Mouse (Mus musculus) macrophage (primary cell): ENCODE data around the gene Lyrm1. TPM values are rescaled to one million over a fixed set of nuclear protein-coding genes. Genes with fewer than 3 reads are reported as not detected.

Experiments
- H3K27ac ChIP-seq: fragments of 350-480 bp; formaldehyde crosslinking; 2 replicates; pipeline ENCODE4 v1.9.0; 2021
- H3K36me3 ChIP-seq: fragments of 350-480 bp; formaldehyde crosslinking; 2 replicates; pipeline ENCODE4 v1.9.0; 2021; ENCODE audit errors: inconsistent target
- H3K4me3 ChIP-seq: fragments of 350-480 bp; formaldehyde crosslinking; 2 replicates; pipeline ENCODE4 v1.9.0; 2021; ENCODE audit errors: inconsistent target
- H3K79me2 ChIP-seq: fragments of 350-480 bp; formaldehyde crosslinking; 2 replicates; pipeline ENCODE4 v1.9.0; 2021; ENCODE audit errors: inconsistent target
- WGBS: methylation state at CpG from one replicate; pipeline ENCODE4 v1.1.7; 2026; ENCODE audit warnings: inconsistent platforms; ENCODE audit not compliant: missing documents; 5-methylcytosine and 5-hydroxymethylcytosine counted together
- polyA plus RNA-seq: library from polyadenylated mRNA; stranded (reverse); fragments of 250-400 nt; gene quantifications from 3 replicates; pipeline ENCODE4 v1.2.4, GENCODE M21; 2018; ENCODE audit warnings: inconsistent platforms

Gene Lyrm1
- polyA plus RNA-seq, 1 experiment from 2014 or later, result 21.0 TPM

GRCm38 (mm10) chr7:119864500-119864899 is 31.2 kb upstream of the Lyrm1 start:
- WGBS, result 96% methylated on average over 5 of the region's 5 CpGs
- no peak overlapping the region for H3K27ac ChIP-seq
- H3K4me3 ChIP-seq, result no peak overlapping the region
- no peaks in the 10 kb centered on the region for H3K36me3 ChIP-seq
- H3K79me2 ChIP-seq, result no peaks in the 10 kb centered on the region; the same call in 1 of the 2 replicates

GRCm38 (mm10) chr7:119866136-119866535 is 29.5 kb upstream of the Lyrm1 start:
- no peak overlapping the region for H3K4me3 ChIP-seq
- WGBS, result 100% methylated on average over 1 of the region's 1 CpGs
- no peaks in the 10 kb centered on the region for H3K36me3 ChIP-seq
- H3K27ac ChIP-seq, result no peak overlapping the region
- H3K79me2 ChIP-seq, result no peaks in the 10 kb centered on the region; the same call in 1 of the 2 replicates

GRCm38 (mm10) chr7:119872204-119872603 is 23.5 kb upstream of the Lyrm1 start:
- Histone ChIP-seq H3K79me2 (no peaks in the 10 kb centered on the region; the same call in 1 of the 2 replicates), H3K27ac (no peak overlapping the region), H3K4me3 (no peak overlapping the region), H3K36me3 (no peaks in the 10 kb centered on the region)
- 79% methylated on average over 4 of the region's 4 CpGs for WGBS

- H3K36me3 ChIP-seq, result no peaks in the 10 kb centered on the region
- 82% methylated on average over 2 of the region's 2 CpGs for WGBS
- H3K27ac ChIP-seq, result no peak overlapping the region
- H3K79me2 ChIP-seq, result no peaks in the 10 kb centered on the region; the same call in 1 of the 2 replicates
- no peak overlapping the region for H3K4me3 ChIP-seq
Measured at GRCm38 (mm10) chr7:119873050-119873449, 22.6 kb upstream of the Lyrm1 start.

GRCm38 (mm10) chr7:119875776-119876440 is 19.8 kb upstream of the Lyrm1 start:
- H3K27ac ChIP-seq, result no peak overlapping the region
- 92% methylated on average over 3 of the region's 3 CpGs for WGBS
- no peak overlapping the region for H3K4me3 ChIP-seq
- H3K79me2 ChIP-seq, result peaks cover 6% of the 10 kb centered on the region; the same call in 1 of the 2 replicates
- no peaks in the 10 kb centered on the region for H3K36me3 ChIP-seq

GRCm38 (mm10) chr7:119879171-119879570 is 16.5 kb upstream of the Lyrm1 start:
- H3K36me3 ChIP-seq, result no peaks in the 10 kb centered on the region
- 50% methylated on average over 4 of the region's 4 CpGs for WGBS
- no peak overlapping the region for H3K4me3 ChIP-seq
- 0 out of 2 replicates have a peak overlapping the region, but pooled peaks have one; percentile 48 for H3K27ac ChIP-seq
- H3K79me2 ChIP-seq, result peaks cover 22% of the 10 kb centered on the region

GRCm38 (mm10) chr7:119880345-119880744 is 15.3 kb upstream of the Lyrm1 start:
- Histone ChIP-seq H3K27ac (peak overlapping the region; percentile 48), H3K79me2 (peaks cover 26% of the 10 kb centered on the region), H3K36me3 (no peaks in the 10 kb centered on the region), H3K4me3 (no peak overlapping the region)
- WGBS, result 43% methylated on average over 5 of the region's 5 CpGs

- no peaks in the 10 kb centered on the region for H3K36me3 ChIP-seq
- peaks cover 35% of the 10 kb centered on the region for H3K79me2 ChIP-seq
- no peak overlapping the region for H3K4me3 ChIP-seq
- 100% methylated on average over 2 of the region's 2 CpGs for WGBS
- H3K27ac ChIP-seq, result no peak overlapping the region
Measured at GRCm38 (mm10) chr7:119881229-119881628, 14.4 kb upstream of the Lyrm1 start.

- Histone ChIP-seq H3K36me3 (no peaks in the 10 kb centered on the region), H3K79me2 (peaks cover 75% of the 10 kb centered on the region), H3K4me3 (no peak overlapping the region), H3K27ac (peak overlapping the region; percentile 49)
- 90% methylated on average over 4 of the region's 4 CpGs for WGBS
Measured at GRCm38 (mm10) chr7:119887887-119888286, 7.8 kb upstream of the Lyrm1 start.

- peaks cover 67% of the 10 kb centered on the region for H3K79me2 ChIP-seq
- H3K4me3 ChIP-seq, result no peak overlapping the region
- no peak overlapping the region for H3K27ac ChIP-seq
- H3K36me3 ChIP-seq, result no peaks in the 10 kb centered on the region
- 100% methylated on average over 1 of the region's 1 CpGs for WGBS
Measured at GRCm38 (mm10) chr7:119892198-119892597, 3.5 kb upstream of the Lyrm1 start.

GRCm38 (mm10) chr7:119892742-119893141 is 2.9 kb upstream of the Lyrm1 start:
- 98% methylated on average over 4 of the region's 4 CpGs for WGBS
- H3K36me3 ChIP-seq, result no peaks in the 10 kb centered on the region
- H3K4me3 ChIP-seq, result no peak overlapping the region

GRCm38 (mm10) chr7:119894818-119895544 is 680 bp upstream of the Lyrm1 start:
- H3K36me3 ChIP-seq, result no peaks in the 10 kb centered on the region
- peak overlapping the region; percentile 88 for H3K4me3 ChIP-seq
- peak overlapping the region; percentile 60 for H3K27ac ChIP-seq
- peaks cover 52% of the 10 kb centered on the region for H3K79me2 ChIP-seq
- 2% methylated on average over 14 of the region's 15 CpGs for WGBS

More at GRCm38 (mm10) chr7:119892742-119893141, 2.9 kb upstream of the Lyrm1 start:
- Histone ChIP-seq H3K79me2 (peaks cover 65% of the 10 kb centered on the region), H3K27ac (no peak overlapping the region)

- Histone ChIP-seq H3K27ac (no peak overlapping the region), H3K79me2 (peaks cover 28% of the 10 kb centered on the region), H3K4me3 (no peak overlapping the region), H3K36me3 (no peaks in the 10 kb centered on the region)
- WGBS, result 91% methylated on average over 8 of the region's 8 CpGs
Measured at GRCm38 (mm10) chr7:119897521-119898109, 2.0 kb downstream of the Lyrm1 start.

GRCm38 (mm10) chr7:119898247-119898856 is 2.7 kb downstream of the Lyrm1 start:
- Histone ChIP-seq H3K4me3 (no peak overlapping the region), H3K27ac (no peak overlapping the region), H3K79me2 (peaks cover 20% of the 10 kb centered on the region), H3K36me3 (no peaks in the 10 kb centered on the region)
- WGBS, result 100% methylated on average over 1 of the region's 1 CpGs
